Comparison of ENCODE assay signal across 16 mouse cellular contexts in the genomic region with DNA sequence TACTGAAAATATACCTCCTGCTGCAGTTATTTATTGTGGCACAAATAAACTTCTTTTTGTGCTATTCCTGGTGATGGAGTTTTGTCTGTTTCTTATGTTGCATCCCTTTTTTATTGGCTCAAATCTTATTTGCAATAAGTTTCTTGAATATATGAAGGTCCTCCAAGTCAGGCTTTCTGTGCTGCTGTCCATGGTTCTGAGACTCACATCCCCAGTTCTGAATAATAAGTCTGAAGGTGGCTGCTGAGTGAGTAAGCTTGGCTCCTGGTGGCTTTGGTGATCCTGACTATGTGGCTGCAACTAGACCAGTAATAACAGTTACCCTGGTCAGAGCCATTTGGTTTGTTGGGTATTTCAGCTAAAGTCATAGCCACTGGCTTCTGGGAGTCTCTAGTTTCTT.
DNase-seq lines count a peak whose midpoint lies in the region; ATAC-seq and TF ChIP-seq lines count a peak whose summit lies in the region.
"Had no signal": no experiment of that assay in that cellular context is flagged by ENCODE, and none has a peak within 500 bp of the region (broad histone marks: within the 10 kb centered on the region; RNA-seq: fewer than 3 reads in every experiment).

No protein-coding gene starts in this region.

- no peak overlapping the region for H3K4me2 ChIP-seq in kidney, postnatal 0 days (ENCODE audit: low read length)
- no peak overlapping the region for H3K4me2 ChIP-seq in embryonic facial prominence, embryonic 11.5 days (ENCODE audit: low read depth, low read length)
- H3K4me2 ChIP-seq: heart, embryonic 12.5 days; limb, embryonic 13.5 days; lung, embryonic 15.5 days; stomach, embryonic 15.5 days had no signal

- H3K79me2 ChIP-seq in MEL (ENCODE audit: control insufficient read depth, insufficient read depth, low read length, poor library complexity) = no peaks in the 10 kb centered on the region

- no peak overlapping the region for H3K27ac ChIP-seq in kidney, postnatal 0 days
- no peak overlapping the region for H3K27ac ChIP-seq in MEL (ENCODE audit: control insufficient read depth, low read depth, low read length)
- no peak overlapping the region for H3K27ac ChIP-seq in embryonic facial prominence, embryonic 11.5 days (replicated peaks; ENCODE audit: low read depth, low read length)
- H3K27ac ChIP-seq: limb, embryonic 13.5 days; lung, embryonic 15.5 days; stomach, embryonic 15.5 days had no signal

- peak; percentile 32 for DNase-seq in kidney, postnatal 0 days (ENCODE audit: low spot score)
- DNase-seq in kidney, adult 8-10 months = no peak
- peak; percentile 1 for DNase-seq in 416B (ENCODE audit: low read depth)
- DNase-seq in MEL (ENCODE audit: low read depth, low spot score) = peak; percentile 61
- peak; percentile 59 for DNase-seq in embryonic facial prominence, embryonic 11.5 days (ENCODE audit: low spot score)
- no peak for DNase-seq in frontal cortex, postnatal 36 days (ENCODE audit: low spot score in 2 of 2)
- DNase-seq in thymus, postnatal 14 days = no peak
- DNase-seq: adrenal gland, postnatal 36 days; cerebellum, postnatal 25 days; forebrain, postnatal 0 days; gastrocnemius, postnatal 25 days had no signal

- no peaks in the 10 kb centered on the region for H3K27me3 ChIP-seq in kidney, postnatal 0 days (ENCODE audit: insufficient read depth, low read length)
- no peaks in the 10 kb centered on the region for H3K27me3 ChIP-seq in MEL (ENCODE audit: control insufficient read depth in 1 of 2, insufficient read depth in 2 of 2, low read length in 2 of 2)
- no peaks in the 10 kb centered on the region for H3K27me3 ChIP-seq in embryonic facial prominence, embryonic 11.5 days (ENCODE audit: control insufficient read depth, insufficient read depth, low read length)
- H3K27me3 ChIP-seq: heart, embryonic 12.5 days; limb, embryonic 13.5 days; lung, embryonic 15.5 days; megakaryocyte, embryonic 14.5 days; stomach, embryonic 15.5 days had no signal

- no peak for TF ChIP-seq EP300 in MEL (IDR thresholded peaks at IDR 0.05; ENCODE audit: low read depth in 1 of 2, low read length in 2 of 2)

- no peaks in the 10 kb centered on the region for H3K4me1 ChIP-seq in kidney, postnatal 0 days (replicated peaks; ENCODE audit: insufficient read depth, low read length)
- no peaks in the 10 kb centered on the region for H3K4me1 ChIP-seq in MEL (ENCODE audit: control insufficient read depth in 1 of 2, insufficient read depth in 2 of 2, low read length in 2 of 2)
- H3K4me1 ChIP-seq in embryonic facial prominence, embryonic 11.5 days (ENCODE audit: control insufficient read depth, insufficient read depth, low read length) = no peaks in the 10 kb centered on the region
- H3K4me1 ChIP-seq: heart, embryonic 12.5 days; limb, embryonic 13.5 days; lung, embryonic 15.5 days; megakaryocyte, embryonic 14.5 days; stomach, embryonic 15.5 days had no signal

- ATAC-seq in kidney, postnatal 0 days (replicated peaks; ENCODE audit: low FRiP score, low read depth) = no peak
- ATAC-seq in embryonic facial prominence, embryonic 11.5 days (replicated peaks; ENCODE audit: insufficient number of reproducible peaks, low FRiP score, low TSS enrichment, low read depth) = no peak
- ATAC-seq: forebrain, postnatal 0 days had no signal

- no peak overlapping the region for H3K4me3 ChIP-seq in kidney, postnatal 0 days (replicated peaks; ENCODE audit: low read depth, low read length)
- no peak overlapping the region for H3K4me3 ChIP-seq in MEL (ENCODE audit: control insufficient read depth in 1 of 2, insufficient read depth in 1 of 2, low read depth in 2 of 2, low read length in 2 of 2)
- no peak overlapping the region for H3K4me3 ChIP-seq in embryonic facial prominence, embryonic 11.5 days (ENCODE audit: low read depth, low read length)
- H3K4me3 ChIP-seq: heart, embryonic 12.5 days; limb, embryonic 13.5 days; lung, embryonic 15.5 days; megakaryocyte, embryonic 14.5 days; stomach, embryonic 15.5 days had no signal

- H3K36me3 ChIP-seq in kidney, postnatal 0 days (ENCODE audit: insufficient read depth, low read length) = no peaks in the 10 kb centered on the region
- no peaks in the 10 kb centered on the region for H3K36me3 ChIP-seq in MEL (ENCODE audit: control insufficient read depth in 1 of 2, insufficient read depth in 2 of 2, low read length in 2 of 2)
- no peaks in the 10 kb centered on the region for H3K36me3 ChIP-seq in embryonic facial prominence, embryonic 11.5 days (replicated peaks; ENCODE audit: control insufficient read depth, insufficient read depth, low read depth, low read length)
- H3K36me3 ChIP-seq: heart, embryonic 12.5 days; limb, embryonic 13.5 days; lung, embryonic 15.5 days; stomach, embryonic 15.5 days had no signal

- no peaks in the 10 kb centered on the region for H3K9me3 ChIP-seq in kidney, postnatal 0 days (replicated peaks; ENCODE audit: low read length)
- no peaks in the 10 kb centered on the region for H3K9me3 ChIP-seq in MEL (replicated peaks; ENCODE audit: insufficient read depth, low read length)
- no peaks in the 10 kb centered on the region for H3K9me3 ChIP-seq in embryonic facial prominence, embryonic 11.5 days (replicated peaks; ENCODE audit: control insufficient read depth, low read length)
- H3K9me3 ChIP-seq: heart, embryonic 12.5 days; limb, embryonic 13.5 days; lung, embryonic 15.5 days; megakaryocyte, embryonic 14.5 days; stomach, embryonic 15.5 days had no signal

- no peak for TF ChIP-seq CTCF in kidney, postnatal 0 days (IDR thresholded peaks at IDR 0.05; ENCODE audit: low read depth)
- TF ChIP-seq CTCF in MEL (IDR thresholded peaks at IDR 0.05 in 2 of 3, conservative IDR thresholded peaks at IDR 0.05 in 1 of 3; ENCODE audit: control insufficient read depth in 1 of 3, insufficient read depth in 1 of 3, low read depth in 2 of 3, low read length in 3 of 3, poor library complexity in 1 of 3, severe bottlenecking in 1 of 3) = no peak

- TF ChIP-seq RAD21 in MEL (IDR thresholded peaks at IDR 0.05; ENCODE audit: low read depth, low read length) = no peak

- no peak overlapping the region for H3K9ac ChIP-seq in kidney, postnatal 0 days (ENCODE audit: low read depth, low read length)
- no peak overlapping the region for H3K9ac ChIP-seq in MEL (ENCODE audit: control insufficient read depth, low read depth, low read length, poor library complexity, severe bottlenecking)
- no peak overlapping the region for H3K9ac ChIP-seq in embryonic facial prominence, embryonic 11.5 days (replicated peaks; ENCODE audit: low read length)
- H3K9ac ChIP-seq: forebrain, postnatal 0 days; heart, embryonic 12.5 days; limb, embryonic 13.5 days; lung, embryonic 15.5 days; stomach, embryonic 15.5 days had no signal

- no peak for TF ChIP-seq POLR2A in MEL (IDR thresholded peaks at IDR 0.05; ENCODE audit: control insufficient read depth in 1 of 2, insufficient read depth in 1 of 2, low read depth in 1 of 2, low read length in 2 of 2, poor library complexity in 1 of 2)

TF ChIP-seq in MEL, 35 proteins besides CTCF, POLR2A, EP300 and RAD21:
- TF ChIP-seq SIN3A (IDR thresholded peaks at IDR 0.05; ENCODE audit: low read length) (0 out of 2 replicates have a peak, but pooled peaks have one; percentile 21), JUND (IDR thresholded peaks at IDR 0.05; ENCODE audit: low read depth, low read length) (no peak)

Comparison
In these comparisons a context has a peak if more than half of its experiments do, and no peak if none do; other contexts are left out.
1. DNase-seq: peak in kidney, postnatal 0 days (single experiment), 416B (single experiment), MEL (single experiment) and embryonic facial prominence, embryonic 11.5 days (single experiment); none in kidney, adult 8-10 months (0 of 2), frontal cortex, postnatal 36 days (0 of 2) and thymus, postnatal 14 days (single experiment).